Mouse (Mus musculus): ENCODE results near the gene Tnr. TPM values are rescaled to one million over a fixed set of nuclear protein-coding genes. Genes with fewer than 3 reads are reported as not detected.

The Tnr gene
- total RNA-seq, 4 experiments from 2014 or later: 8.6 to 12.9 (median 11.0) TPM

DNA sequence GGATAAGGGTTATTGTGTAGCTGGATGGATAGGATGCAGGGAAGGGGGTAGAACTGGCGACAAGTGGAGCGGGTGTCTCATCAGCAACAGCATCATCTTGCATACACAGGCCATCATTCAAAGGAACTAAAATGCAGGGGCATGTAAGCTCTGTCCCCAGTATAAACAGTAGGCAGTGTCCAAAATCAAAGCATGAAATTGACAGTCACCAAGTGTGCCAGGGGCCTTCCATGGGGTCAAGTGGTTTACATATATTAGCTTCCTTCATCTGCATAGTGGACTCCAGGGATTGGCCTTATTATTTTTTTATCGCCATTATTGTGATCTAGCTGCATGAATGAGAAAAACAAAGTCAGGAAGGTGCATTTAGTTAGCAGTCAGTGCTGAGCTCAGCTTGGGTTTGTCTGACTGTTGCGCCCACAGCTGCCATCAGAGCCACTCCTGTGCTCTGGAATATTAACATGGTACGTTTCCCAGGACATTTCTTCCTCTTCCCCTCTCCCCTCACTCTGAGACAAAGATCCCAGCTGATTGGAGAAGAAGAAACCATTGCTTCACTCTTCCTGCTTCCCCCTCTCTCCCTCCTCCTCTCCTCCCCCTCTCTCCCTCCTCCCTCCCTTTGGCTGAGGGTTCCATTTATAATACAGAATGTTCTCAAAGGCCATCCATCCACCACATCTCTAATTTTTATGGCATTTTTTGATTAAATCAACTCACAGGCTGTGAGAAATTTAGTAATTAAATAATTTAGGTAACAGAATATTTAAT is 106.4 kb downstream of the Tnr start:
- DNase-seq: no peak

DNA sequence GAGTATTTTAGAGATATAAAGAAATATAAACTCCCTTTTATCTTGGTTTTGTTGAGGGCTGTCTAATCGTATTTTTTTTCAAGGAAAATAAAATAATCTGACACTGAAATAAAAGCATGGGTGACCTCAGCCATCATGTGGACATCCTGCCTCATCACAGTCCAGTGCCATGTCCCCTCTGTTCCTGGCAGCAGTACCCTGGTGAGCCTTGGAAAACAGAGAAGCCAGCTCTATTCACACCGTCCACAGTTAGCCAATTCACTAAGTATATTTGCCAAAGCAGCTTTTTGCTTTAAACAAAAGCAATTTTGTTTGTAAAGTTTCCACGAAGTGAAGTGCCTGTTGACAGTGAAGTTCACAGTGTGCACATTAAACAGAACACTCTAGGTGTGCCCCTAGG is 109.0 kb downstream of the Tnr start:
- DNase-seq: no peak

DNA sequence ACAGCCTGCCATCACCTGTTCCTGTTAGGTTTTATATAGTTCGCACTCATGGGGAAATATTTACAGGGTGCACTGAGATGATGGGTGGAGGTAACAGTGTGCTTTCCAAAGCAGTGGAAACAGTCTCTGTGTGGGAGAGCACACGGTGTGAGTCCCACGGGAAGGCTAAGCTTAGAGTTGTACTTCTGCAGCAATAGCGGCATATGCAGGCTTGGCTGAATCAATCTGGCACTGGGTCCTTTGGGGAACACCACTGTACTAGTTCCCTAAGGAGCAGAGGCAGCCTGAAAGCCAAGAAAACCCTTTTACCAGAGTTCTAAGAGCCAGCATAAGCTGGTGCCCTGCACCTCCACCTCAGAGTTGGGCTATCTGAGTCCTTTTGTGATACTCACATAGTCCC is 115.8 kb downstream of the Tnr start:
- DNase-seq: no peak

DNA sequence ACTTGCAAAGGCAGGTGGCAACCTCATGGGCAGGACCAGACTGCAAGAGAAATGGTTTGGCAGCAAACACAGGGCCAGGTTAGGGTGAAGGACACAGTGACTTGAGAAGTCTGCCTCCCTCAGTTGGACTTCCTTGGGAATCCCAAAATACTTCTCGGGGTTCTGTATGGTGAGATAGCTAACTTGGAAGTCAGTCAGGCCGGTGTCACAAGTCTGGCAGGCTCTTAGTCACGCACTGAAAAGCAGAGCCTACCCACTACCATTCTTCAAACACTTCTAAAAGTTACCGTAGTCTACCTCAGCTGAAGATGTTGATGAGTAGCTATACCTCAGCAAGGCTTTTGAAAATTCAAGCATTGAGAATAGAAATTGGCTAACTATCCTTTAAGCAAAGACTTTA is 122.2 kb downstream of the Tnr start:
- DNase-seq: no peak

DNA sequence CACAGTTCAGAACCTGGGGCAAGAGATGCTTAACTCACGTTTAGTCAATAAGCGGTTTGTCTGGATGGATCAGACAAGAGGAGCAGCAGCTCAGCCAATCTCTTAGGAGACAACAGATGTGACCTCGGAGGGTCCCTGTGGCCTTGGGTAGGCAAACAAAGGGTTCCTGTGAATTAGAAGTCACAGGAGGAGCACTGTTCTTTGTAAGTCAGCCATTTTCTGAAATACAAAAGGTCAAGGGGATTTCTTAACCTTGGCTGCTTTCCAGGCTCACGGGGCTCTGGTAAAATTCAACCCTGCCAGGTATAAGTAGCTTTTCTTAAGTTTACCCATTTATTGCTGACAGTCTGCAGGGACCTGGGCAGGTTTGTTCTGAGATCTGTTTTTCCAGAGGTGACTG is 126.9 kb downstream of the Tnr start:
- DNase-seq: no peak

DNA sequence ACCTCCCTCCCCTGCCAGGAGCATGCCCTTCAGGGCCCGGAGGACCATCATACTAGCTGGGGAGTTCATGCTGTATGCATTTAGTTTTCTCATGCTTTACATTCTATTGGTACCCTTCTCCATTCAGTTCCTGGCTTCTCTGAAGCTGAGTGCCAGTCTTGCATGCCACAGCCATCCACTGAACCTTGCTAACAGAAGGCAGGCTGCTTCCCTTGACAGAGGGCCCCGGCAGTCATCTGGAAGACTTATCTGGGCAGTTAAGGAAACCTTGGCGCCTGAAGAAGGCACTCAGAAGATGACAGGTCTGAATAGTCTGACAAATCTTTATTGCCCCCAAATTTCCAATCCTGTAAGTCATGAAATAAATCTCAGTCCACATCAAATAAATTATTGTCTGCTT is 131.7 kb downstream of the Tnr start:
- no peak for DNase-seq

DNA sequence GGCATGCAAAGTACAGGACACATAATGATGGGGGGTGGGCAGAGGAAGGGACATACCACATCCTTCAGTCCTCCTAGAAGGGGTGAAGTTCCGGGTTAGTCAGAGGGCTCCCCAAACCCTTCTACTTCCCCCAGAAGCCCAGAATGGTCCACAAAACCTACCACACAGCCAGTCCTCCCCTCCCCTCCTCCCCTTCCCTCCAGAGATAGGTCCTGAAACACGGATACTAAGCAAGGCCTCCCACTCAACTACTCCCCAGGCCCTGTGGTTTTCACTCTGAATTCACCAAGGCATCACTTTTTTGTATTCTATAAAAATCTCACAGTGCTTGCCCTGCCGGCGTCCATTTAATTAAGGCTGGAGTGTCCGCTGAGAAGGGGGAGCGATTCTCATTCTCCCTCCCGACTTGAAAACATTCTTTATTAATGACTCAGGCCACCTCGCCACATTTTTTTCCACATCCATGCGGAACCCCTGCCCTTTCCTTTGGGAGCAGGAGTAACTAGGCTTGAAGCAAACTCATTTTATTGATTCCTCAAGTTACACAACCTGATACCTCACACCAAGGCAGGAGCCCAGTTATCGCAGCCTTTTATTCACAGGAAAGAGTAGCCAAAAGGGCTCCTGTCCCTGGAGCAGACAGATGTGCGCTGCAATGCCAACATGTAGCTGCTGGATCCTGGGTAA is 134.4 kb downstream of the Tnr start:
- DNase-seq: no peak

DNA sequence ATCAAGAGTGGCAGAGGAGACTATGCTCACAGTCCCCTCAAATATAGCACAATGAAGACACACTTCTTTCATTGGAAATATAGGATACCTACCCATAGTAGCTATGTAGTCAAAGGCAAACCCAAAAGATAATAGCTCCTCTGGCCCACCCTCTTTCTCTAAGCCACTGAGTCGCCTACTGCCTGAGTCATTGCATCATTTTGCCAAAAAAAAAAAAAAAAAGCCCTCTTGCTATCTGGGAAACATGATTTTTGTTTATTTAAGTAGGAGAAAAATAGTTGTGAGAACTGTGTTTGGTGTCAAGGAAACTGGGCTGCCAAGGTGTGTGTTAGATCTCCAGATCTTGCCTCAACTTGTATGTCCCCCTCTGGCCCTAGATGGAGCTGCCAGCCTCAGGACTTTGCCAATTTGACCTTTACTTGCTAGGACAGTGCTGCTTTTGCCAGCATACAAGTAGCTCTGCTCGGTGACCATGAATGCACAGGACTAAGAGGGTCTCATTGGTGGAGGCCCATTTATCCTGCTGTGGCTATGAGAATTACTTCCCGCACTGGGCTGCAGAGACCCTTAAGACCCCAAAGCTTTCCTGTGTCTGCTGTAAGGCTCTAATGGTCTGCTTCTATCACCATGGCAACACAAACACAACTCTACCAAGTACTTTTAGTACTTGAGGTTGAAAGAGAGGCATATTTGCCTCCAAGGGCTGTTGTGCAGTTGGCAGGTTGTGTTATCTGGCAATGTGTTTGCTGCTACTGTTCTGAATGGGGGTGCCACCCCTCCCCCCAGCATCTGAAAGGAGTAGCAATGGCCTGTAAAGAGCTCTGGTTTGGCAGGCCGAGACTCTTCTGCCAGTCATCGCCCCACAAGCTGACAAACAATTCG is 137.3 kb downstream of the Tnr start:
- no peak for DNase-seq

DNA sequence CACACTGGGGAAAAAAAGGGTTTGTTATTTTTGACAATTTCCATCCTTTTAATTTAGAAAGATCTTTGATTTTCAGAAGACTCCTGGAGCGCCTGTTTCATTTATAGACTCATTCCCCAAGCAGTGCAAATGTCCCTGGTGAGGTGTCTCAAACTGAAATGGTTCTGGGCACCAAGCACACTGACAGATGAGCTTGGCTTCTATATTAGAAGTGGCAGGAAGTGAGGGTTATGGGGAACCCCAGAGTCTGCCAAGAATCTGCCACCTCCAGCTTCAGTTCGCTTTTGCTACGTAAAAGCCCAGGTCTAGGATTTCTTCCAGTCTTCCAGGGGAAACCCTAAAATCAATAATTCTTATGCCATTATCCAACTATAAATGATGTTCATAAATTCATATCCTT is 140.9 kb downstream of the Tnr start:
- DNase-seq: no peak

DNA sequence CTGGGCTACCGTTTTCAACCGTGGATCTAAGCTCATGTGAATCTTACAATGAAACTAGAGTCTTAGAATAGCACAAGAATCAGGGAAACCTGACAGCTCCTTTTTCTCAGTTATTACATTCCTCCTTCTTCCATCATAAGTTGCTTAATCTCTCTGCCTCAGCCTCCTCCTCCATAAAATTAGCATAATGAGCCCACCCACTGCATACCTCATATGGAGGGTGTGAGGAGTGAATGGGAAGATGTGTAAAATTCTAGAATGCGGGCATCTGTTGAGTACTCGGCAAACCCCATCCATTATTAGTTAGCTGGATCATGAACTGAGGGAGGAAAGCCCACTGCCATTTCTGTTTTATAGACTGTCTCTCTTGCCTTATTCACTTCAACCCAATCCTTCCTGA is 141.4 kb downstream of the Tnr start:
- DNase-seq: no peak

DNA sequence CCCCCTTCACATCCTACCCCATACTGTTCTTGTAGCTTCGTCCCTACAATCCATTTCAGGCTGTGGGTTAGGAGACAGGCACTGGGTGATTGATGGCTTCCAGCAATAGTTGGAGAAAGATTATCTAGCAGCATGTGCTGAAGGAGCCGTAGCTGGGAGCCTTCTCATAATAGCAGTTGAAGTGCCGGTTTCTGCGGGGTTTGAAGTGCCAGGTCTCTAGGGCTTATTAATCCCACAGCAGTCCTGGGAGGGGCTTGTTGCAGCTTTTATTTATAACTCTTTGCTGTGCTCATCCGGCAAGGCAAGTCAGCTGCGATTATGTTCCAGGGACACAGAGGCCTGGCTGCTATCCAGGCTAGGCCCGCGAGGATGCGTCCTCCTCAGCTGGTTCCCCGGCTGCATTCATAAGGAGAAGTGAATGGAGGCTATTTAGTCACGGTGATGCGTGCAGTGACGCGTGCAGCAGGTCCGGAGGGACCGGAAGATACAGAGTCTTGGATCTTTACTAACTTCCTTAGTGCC is 147.1 kb downstream of the Tnr start:
- peak; percentile 71 for DNase-seq

DNA sequence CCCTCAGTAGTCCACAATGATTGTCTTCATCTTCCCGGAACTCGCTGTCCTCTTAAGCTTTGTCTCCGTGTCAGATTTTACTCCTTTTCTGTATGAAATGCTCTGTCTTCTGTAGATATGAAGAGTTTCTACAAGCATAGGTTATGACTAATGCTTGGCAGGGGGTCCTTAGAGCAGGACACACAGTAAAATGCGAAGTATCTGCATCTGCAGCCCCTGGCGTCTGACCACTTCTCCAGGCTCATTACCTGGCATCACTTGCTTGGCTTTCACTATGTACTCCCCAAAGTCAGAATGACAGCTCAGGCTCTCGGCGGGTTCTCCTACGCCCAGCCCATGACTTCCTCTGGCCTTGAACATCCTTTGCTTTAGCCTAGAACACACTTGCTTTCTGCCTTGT is 147.6 kb downstream of the Tnr start:
- DNase-seq: no peak

DNA sequence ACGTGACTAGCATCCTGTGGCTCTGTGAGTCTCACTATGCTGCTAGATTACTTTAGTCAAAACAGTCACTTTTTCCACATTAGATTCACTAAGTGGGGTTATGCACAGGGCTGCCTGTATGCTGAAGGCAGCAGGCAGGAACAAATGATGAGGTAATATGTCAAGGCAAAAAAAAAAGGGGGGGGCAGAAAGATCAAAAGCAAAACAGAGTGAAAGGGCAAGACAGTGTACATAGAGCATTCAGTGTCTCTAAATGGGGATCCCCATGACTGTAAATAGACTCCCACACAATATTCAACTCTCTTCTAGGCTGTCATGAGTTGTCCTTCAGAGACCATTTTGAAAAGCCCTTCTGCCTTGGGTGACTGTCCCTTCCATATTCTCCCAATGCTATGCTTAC is 150.7 kb downstream of the Tnr start:
- no peak for DNase-seq

DNA sequence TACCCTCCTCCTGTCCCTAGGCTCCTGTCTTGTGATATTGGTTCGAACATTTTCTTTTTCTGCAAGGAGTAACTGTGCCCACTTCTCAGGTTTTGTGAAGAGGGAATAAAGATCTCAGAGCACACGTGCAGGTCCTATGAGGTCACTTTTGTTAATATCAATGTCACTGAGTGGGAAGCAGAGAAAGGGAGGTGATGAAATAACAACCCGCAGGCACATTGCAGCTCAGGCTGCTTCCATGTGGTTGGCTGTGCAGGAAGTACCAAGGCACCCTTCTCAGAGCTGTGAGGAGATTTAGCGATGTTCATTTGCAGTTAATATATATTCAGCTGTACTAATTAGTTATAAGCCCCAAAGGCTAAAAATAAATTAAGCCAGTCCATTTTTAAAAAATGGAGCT is 151.9 kb downstream of the Tnr start:
- DNase-seq: no peak

DNA sequence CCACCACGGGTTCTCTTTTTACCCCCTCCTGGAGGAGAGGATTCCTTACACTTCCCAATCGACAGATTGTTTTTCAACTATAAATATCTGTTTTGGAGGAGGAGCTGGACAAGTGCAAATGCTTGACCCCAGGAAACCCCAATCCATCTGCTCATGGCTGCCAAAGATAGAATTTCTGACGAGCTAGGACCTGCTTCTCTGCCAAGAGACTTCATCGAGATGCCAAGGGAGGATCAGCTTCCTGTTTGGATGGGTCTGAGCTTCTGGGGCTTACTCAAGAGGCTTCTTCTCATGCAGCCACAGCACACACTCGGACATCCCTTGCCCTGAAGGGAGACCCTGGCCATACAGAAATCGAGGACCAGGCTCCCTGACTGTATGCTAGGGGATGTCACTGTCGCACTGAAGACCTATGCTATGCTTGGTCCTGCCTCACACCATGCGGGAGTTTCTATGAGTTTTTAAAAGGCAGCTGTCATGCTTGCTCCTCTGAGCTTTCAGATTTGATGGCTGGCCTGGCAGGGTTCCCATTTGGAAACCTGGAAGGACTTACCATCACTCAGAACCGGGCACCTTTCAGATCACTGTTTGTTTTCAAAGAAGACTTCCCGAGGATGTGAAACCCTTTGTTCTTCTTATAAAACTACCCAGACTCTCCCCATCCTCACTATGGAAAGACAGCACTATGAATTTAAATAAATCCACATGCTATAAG is 154.8 kb downstream of the Tnr start:
- no peak for DNase-seq

DNA sequence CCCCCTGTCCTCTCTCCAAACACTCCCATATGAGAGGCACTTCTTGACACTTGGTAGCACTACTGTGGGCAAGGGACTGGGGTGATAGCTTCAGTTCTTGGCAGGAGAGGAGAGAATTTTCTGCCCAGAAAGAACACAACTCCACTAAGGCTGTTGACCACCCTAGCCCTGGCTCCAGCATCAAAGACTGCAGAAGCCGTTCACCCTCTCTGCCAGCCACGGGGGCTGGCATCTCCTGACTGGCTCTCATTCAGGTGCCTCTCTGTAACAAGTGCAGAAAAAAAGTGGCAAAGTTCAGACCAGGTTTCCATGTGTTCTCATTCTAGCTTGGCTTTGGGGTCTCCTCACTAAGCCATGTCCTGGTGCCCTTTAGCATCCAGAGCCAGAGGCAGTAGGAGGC is 157.7 kb downstream of the Tnr start:
- no peak for DNase-seq

DNA sequence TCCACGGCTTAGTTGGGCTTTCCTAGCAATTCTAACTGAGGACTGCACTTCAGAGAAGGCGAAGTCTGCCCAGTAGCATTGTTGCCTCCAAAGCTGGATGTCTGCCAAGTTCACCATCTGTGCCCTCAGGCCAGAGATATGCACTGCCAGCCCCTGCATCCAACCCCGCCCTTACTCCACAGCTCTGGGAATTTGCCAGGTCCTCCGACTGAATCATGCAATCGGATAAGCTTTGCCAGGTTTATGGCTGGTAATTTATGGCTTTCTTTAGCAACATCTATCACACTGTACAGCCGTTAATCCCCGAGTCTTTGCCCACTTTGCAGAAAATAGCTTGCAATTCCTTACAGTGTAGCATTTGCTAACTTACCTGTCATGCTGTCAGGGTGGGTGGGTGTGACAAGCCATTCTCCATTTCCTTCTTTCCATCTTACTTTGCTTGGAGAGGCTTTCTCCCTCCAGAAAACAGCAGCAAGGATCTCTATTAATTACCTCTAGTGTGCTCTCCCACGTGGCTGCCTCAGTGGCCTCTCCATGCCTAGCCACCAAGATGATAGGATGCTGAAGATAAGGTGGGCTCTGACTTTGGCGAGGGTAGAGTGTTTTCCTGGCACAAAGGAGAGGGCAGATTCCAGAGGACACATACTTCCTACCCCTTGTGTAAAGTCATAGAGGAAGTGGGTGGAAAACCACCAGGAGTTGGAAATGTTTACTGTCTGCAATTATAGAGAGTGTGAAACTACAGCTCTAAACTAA is 163.1 kb downstream of the Tnr start:
- DNase-seq: peak; percentile 85

DNA sequence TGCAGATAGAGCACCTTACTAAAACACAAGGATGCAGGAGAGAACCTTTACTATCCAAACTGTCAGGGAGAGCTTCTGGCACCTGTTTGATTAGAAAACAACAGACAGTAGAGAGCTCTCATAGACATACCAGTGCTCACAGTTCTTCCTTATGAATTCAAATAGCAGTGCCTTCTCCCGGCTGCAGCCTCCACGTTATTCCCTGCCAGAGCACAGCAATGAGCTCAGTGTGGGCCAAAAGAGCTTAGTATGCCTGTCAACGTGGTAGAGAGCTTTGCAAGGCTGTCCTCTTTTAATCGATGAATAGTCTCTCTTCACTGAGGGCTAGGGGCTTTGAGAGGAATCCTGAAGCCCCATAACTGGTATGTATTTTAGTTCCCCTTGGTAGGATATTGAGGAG is 173.1 kb downstream of the Tnr start:
- no peak for DNase-seq

DNA sequence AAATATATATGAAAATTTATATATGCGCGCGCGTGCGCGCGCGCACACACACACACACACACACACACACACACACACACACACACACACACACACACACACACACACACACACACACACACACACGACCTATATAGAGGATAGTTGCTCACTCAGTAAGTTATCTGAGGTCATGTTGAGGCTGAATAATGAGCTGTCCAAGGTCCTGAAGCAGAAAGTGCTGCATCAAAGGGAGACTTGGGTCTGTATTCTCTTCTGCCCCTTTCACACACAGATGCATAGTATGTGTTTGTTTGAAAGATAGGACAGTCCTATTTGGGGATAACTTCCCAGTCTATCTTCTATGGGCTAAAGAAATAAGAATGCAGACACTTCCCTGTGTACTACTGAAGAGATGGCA is 178.5 kb downstream of the Tnr start:
- DNase-seq: no peak

DNA sequence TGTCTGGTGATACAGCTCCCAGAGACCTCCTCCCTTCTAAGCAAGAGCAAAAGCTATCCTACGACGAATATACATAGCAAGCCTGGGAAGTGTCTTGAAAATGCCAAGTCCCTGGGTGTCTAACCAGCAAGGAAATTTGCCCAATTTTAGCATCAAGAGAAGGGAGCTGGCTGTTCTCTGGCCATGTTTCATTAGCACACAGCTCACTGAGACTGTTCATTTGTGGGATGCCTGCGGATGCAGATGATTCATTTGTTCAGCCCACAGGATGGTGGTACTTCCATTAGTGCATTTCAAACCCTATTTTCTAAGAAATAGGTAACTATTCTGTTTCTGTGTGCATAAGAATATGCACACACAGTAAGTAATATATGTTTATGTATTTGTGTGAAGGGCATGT is 181.4 kb downstream of the Tnr start:
- no peak for DNase-seq

DNA sequence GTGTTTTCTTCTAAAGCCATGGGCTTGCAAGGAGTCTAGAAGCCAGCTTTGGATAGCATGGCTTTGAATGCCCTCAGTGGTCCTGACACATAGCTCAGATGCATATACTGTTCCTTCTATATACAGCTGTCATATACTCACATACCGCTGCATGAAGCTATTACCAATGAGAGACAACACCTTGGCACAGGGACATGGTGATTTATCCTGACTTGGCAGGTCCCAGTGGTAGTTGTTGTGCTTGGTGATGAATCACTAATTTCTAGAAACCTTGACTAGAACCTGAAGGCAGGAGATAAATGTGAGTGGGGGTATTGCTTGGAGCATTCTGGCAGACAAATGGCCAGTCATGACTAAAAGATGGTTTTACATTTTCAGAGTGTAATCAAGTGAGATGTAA is 192.7 kb downstream of the Tnr start:
- DNase-seq: no peak

DNA sequence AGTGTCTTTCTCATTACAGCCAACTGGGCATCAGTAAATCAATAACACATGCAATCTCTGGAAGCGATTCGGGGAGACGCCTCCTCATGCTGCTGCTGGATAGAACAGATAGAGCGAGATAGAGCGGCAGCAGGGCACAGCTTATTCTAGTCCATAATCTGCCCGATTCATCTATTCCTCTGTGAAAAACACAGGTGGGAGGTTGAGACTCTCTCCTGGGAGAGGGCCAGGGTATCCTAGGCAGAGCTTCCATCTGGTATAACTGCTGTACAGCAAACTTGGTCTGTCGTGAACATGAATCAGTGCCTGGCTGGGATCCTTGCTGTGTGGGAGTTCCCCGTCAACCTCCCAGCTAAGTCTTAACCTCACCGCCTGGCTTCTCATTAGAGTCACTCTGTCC is 193.4 kb downstream of the Tnr start:
- DNase-seq: no peak

Measured in adrenal gland, adult 8-10 months (tissue).